Mouse (Mus musculus) CH12.LX (cell line): ENCODE results near the gene Smtn. TPM values are rescaled to one million over a fixed set of nuclear protein-coding genes. Genes with fewer than 3 reads are reported as not detected.

ENCODE experiments used
- DNase-seq: peaks from one replicate; pipeline ENCODE4 v3.0.0-alpha.2; 2013; ENCODE audit errors: extremely low read depth
- H3K27ac ChIP-seq: 2 replicates; pipeline ENCODE4 v1.5.1; 2012; ENCODE audit warnings: low read depth, mild to moderate bottlenecking, control low read depth, moderate library complexity; ENCODE audit not compliant: insufficient read depth
- H3K27me3 ChIP-seq: replicated peaks from 2 replicates; pipeline ENCODE3; 2012; ENCODE audit warnings: inconsistent platforms
- H3K36me3 ChIP-seq, 2 experiments: replicated peaks in 1 of 2; 2 replicates each; pipeline versions ENCODE3 to v1.6.1; 2012; ENCODE audit warnings: inconsistent platforms in 1 of 2, low read length in 1 of 2, mild to moderate bottlenecking in 1 of 2, mixed read lengths in 1 of 2, moderate library complexity in 1 of 2; ENCODE audit not compliant: control insufficient read depth in 1 of 2, insufficient read depth in 1 of 2
- H3K4me1 ChIP-seq, 2 experiments: 2 replicates each; pipeline ENCODE4 v1.6.1; 2012; ENCODE audit warnings: inconsistent platforms in 1 of 2, moderate library complexity in 1 of 2; ENCODE audit not compliant: insufficient read depth in 2 of 2, control insufficient read depth in 1 of 2
- H3K4me2 ChIP-seq: 2 replicates; pipeline ENCODE4 v1.6.1; 2012; ENCODE audit warnings: low read depth, mild to moderate bottlenecking, control low read depth; ENCODE audit not compliant: poor library complexity, insufficient read depth, severe bottlenecking
- H3K4me3 ChIP-seq, 3 experiments: fragments of 150-350 bp in 1 of 3; sonication (generic) in 1 of 3; replicated peaks in 1 of 3; 2 replicates each; pipeline versions ENCODE3 to v1.5.1; 2011 to 2012; ENCODE audit warnings: low read depth in 2 of 3, low read length in 2 of 3, mild to moderate bottlenecking in 2 of 3, moderate library complexity in 2 of 3, control low read depth in 1 of 3, improper control_type of control experiment in 1 of 3, inconsistent platforms in 1 of 3, mixed read lengths in 1 of 3; ENCODE audit not compliant: poor library complexity in 1 of 3
- H3K79me2 ChIP-seq: replicated peaks from 2 replicates; pipeline ENCODE4 v1.6.1; 2012; ENCODE audit warnings: mild to moderate bottlenecking, moderate library complexity; ENCODE audit not compliant: control insufficient read depth, poor library complexity, insufficient read depth, severe bottlenecking; ENCODE audit errors: extremely low read depth
- H3K9ac ChIP-seq: 2 replicates; pipeline ENCODE4 v1.6.1; 2012; ENCODE audit warnings: low read depth, mild to moderate bottlenecking, control low read depth, moderate library complexity; ENCODE audit not compliant: insufficient read depth
- H3K9me3 ChIP-seq: replicated peaks from 2 replicates; pipeline ENCODE3; 2012; ENCODE audit warnings: low read length, inconsistent platforms, mixed read lengths
- BHLHE40 ChIP-seq: IDR thresholded peaks from 2 replicates; pipeline ENCODE4 v1.6.1; 2011; ENCODE audit warnings: mild to moderate bottlenecking, low read depth, low read length, improper control_type of control experiment
- CHD1 ChIP-seq: IDR thresholded peaks from 2 replicates; pipeline ENCODE4 v1.6.1; 2012; ENCODE audit warnings: low read depth, low read length, improper control_type of control experiment, inconsistent platforms
- CTCF ChIP-seq, 2 experiments: IDR thresholded peaks in 1 of 2; conservative IDR thresholded peaks in 1 of 2; 2 replicates each; pipeline ENCODE4 v1.5.1; 2011 to 2012; ENCODE audit warnings: low read depth in 2 of 2, low read length in 2 of 2, improper control_type of control experiment in 1 of 2, inconsistent platforms in 1 of 2, mild to moderate bottlenecking in 1 of 2, moderate library complexity in 1 of 2
- E2F4 ChIP-seq: IDR thresholded peaks from 2 replicates; pipeline ENCODE4 v1.6.1; 2011; ENCODE audit warnings: low read depth, low read length, improper control_type of control experiment; ENCODE audit not compliant: insufficient replicate concordance
- EP300 ChIP-seq: IDR thresholded peaks from 2 replicates; pipeline ENCODE4 v1.6.1; 2011; ENCODE audit warnings: low read length, improper control_type of control experiment
- GABPA ChIP-seq: IDR thresholded peaks from 2 replicates; pipeline ENCODE4 v1.6.1; 2012; ENCODE audit warnings: low read depth, low read length, improper control_type of control experiment, inconsistent platforms; ENCODE audit not compliant: insufficient replicate concordance
- HCFC1 ChIP-seq: IDR thresholded peaks from 2 replicates; pipeline ENCODE4 v1.6.1; 2012; ENCODE audit warnings: low read depth, mild to moderate bottlenecking, inconsistent platforms, low read length, improper control_type of control experiment
- JUND ChIP-seq: conservative IDR thresholded peaks from 2 replicates; pipeline ENCODE4 v1.6.1; 2011; ENCODE audit warnings: low read depth, low read length, improper control_type of control experiment
- KAT2A ChIP-seq: IDR thresholded peaks from 2 replicates; pipeline ENCODE4 v1.6.1; 2012; ENCODE audit warnings: low read length, improper control_type of control experiment, inconsistent platforms; ENCODE audit not compliant: insufficient replicate concordance
- MAX ChIP-seq: IDR thresholded peaks from 2 replicates; pipeline ENCODE4 v1.6.1; 2011; ENCODE audit warnings: low read length, improper control_type of control experiment
- MXI1 ChIP-seq: IDR thresholded peaks from 2 replicates; pipeline ENCODE4 v1.6.1; 2011; ENCODE audit warnings: mild to moderate bottlenecking, low read depth, low read length, improper control_type of control experiment
- MYC ChIP-seq: IDR thresholded peaks from 2 replicates; pipeline ENCODE4 v1.6.1; 2011; ENCODE audit warnings: low read depth, mild to moderate bottlenecking, improper control_type of control experiment, low read length
- NRF1 ChIP-seq: IDR thresholded peaks from 2 replicates; pipeline ENCODE4 v1.6.1; 2014; ENCODE audit warnings: low read depth, mild to moderate bottlenecking, inconsistent platforms, low read length, improper control_type of control experiment, moderate library complexity
- PAX5 ChIP-seq: IDR thresholded peaks from 2 replicates; pipeline ENCODE4 v1.6.1; 2012; ENCODE audit warnings: low read length, inconsistent platforms, mixed read lengths
- RCOR1 ChIP-seq: conservative IDR thresholded peaks from 2 replicates; pipeline ENCODE4 v1.6.1; 2012; ENCODE audit warnings: low read depth, mild to moderate bottlenecking, inconsistent platforms, low read length, improper control_type of control experiment
- TCF12 ChIP-seq: IDR thresholded peaks from 2 replicates; pipeline ENCODE4 v1.6.1; 2014; ENCODE audit warnings: low read depth, mild to moderate bottlenecking, inconsistent platforms, low read length, improper control_type of control experiment
- UBTF ChIP-seq: IDR thresholded peaks from 2 replicates; pipeline ENCODE4 v1.6.1; 2012; ENCODE audit warnings: low read depth, mild to moderate bottlenecking, inconsistent platforms, low read length, improper control_type of control experiment, moderate library complexity
- USF2 ChIP-seq: conservative IDR thresholded peaks from 2 replicates; pipeline ENCODE4 v1.6.1; 2011; ENCODE audit warnings: low read depth, low read length, improper control_type of control experiment
- ZC3H11A ChIP-seq: IDR thresholded peaks from 2 replicates; pipeline ENCODE4 v1.6.1; 2012; ENCODE audit warnings: low read depth, mild to moderate bottlenecking, inconsistent platforms, low read length, improper control_type of control experiment
- ZKSCAN1 ChIP-seq: IDR thresholded peaks from 2 replicates; pipeline ENCODE4 v1.6.1; 2012; ENCODE audit warnings: low read depth, inconsistent platforms, low read length, improper control_type of control experiment, borderline replicate concordance
- ZNF384 ChIP-seq: IDR thresholded peaks from 2 replicates; pipeline ENCODE4 v1.6.1; 2012; ENCODE audit warnings: low read depth, low read length, improper control_type of control experiment, inconsistent platforms
- dilution Hi-C: fragments of 300-500 bp; cut with MboI; formaldehyde crosslinking; loops from 2 replicates; pipeline ENCODE4 v1.14.3; 2020; ENCODE audit warnings: low sequenced_read_pairs; ENCODE audit not compliant: extremely low pct_unique_long_range_greater_than_20kb, extremely low pct_ligation_motif_present
- in situ Hi-C: fragments of 300-500 bp; cut with MboI; formaldehyde crosslinking; loops from 3 replicates; pipeline ENCODE4 v1.14.3; 2019; ENCODE audit warnings: low sequenced_read_pairs, low pct_ligation_motif_present, low pct_unique_long_range_greater_than_20kb, mixed read lengths
- polyA plus RNA-seq: library from polyadenylated mRNA; unstranded; fragments of >175 nt; gene quantifications from 2 replicates; pipeline ENCODE4 v1.2.1, GENCODE M21; 2012; ENCODE audit warnings: low read depth; ENCODE audit not compliant: insufficient read length
- total RNA-seq, 2 experiments: library from RNA; depleted of rRNA; stranded (reverse); fragments of 300-350 nt in 1 of 2; fragments of >200 nt in 1 of 2; gene quantifications; 2 replicates each; pipeline ENCODE4 v1.2.3; 2012 to 2014

The Smtn gene
- total and polyA plus RNA-seq, 3 experiments, result 0.58 to 5.3 (median 3.1) TPM

- Histone ChIP-seq H3K9me3 (peaks cover 6% of the 10 kb centered on the region), H3K4me1 (no peaks in the 10 kb centered on the region), H3K4me2 (no peak overlapping the region), H3K27me3 (no peaks in the 10 kb centered on the region), H3K27ac (no peak overlapping the region), H3K9ac (no peak overlapping the region), H3K79me2 (no peaks in the 10 kb centered on the region), H3K36me3 (no peaks in the 10 kb centered on the region), H3K4me3 (no peak overlapping the region)
- no peak for TF ChIP-seq PAX5
- no peak for TF ChIP-seq CTCF (conservative IDR thresholded peaks at IDR 0.05 in 1 of 2, IDR thresholded peaks at IDR 0.05 in 1 of 2; ENCODE audit: low read depth in 2 of 2, low read length in 2 of 2)
- no peak for TF ChIP-seq RCOR1
- no peak for TF ChIP-seq JUND
- TF ChIP-seq GABPA, result no peak
- no peak for TF ChIP-seq NRF1
- no peak for TF ChIP-seq MXI1
- no peak for TF ChIP-seq TCF12
- TF ChIP-seq USF2, result no peak
- no peak for TF ChIP-seq BHLHE40
- no peak for TF ChIP-seq MAX
- no peak for TF ChIP-seq EP300
- TF ChIP-seq HCFC1, result no peak
- no peak for DNase-seq
- in situ Hi-C loops (no loop called here), dilution Hi-C loops (no loop called here)
Observed at GRCm38 (mm10) chr11:3581908-3582307, 41.5 kb upstream of the Smtn start.

- in situ Hi-C loops (no loop called here), dilution Hi-C loops (no loop called here)
- Histone ChIP-seq H3K27me3 (no peaks in the 10 kb centered on the region), H3K79me2 (no peaks in the 10 kb centered on the region), H3K4me1 (no peaks in the 10 kb centered on the region), H3K36me3 (no peaks in the 10 kb centered on the region), H3K27ac (no peak overlapping the region), H3K9me3 (peaks cover 6% of the 10 kb centered on the region), H3K4me2 (no peak overlapping the region), H3K4me3 (no peak overlapping the region), H3K9ac (no peak overlapping the region)
- no peak for DNase-seq
- TF ChIP-seq MYC (no peak), JUND (no peak), EP300 (no peak), KAT2A (no peak), ZC3H11A (no peak), E2F4 (no peak), UBTF (no peak), USF2 (no peak), CTCF (conservative IDR thresholded peaks at IDR 0.05 in 1 of 2, IDR thresholded peaks at IDR 0.05 in 1 of 2; ENCODE audit: low read depth in 2 of 2, low read length in 2 of 2) (no peak), ZKSCAN1 (no peak), TCF12 (no peak), CHD1 (no peak), ZNF384 (no peak)
Observed at GRCm38 (mm10) chr11:3580306-3581084, 40.1 kb upstream of the Smtn start.
